Mouse (Mus musculus) brain, adult 2 months (tissue): ENCODE results near the gene Ffar1.

Experiments
- DNase-seq: peaks from one replicate; pipeline ENCODE4 v3.0.0; 2011; ENCODE audit warnings: low read depth, low spot score

The Ffar1 gene

GRCm38 (mm10) chr7:30861464-30861863 lies at the start of gene Ffar1:
Ffar1 (minus strand) TSS chr7:30861564.
- no peak for DNase-seq

- DNase-seq: no peak
These were observed 48.4 kb upstream of the Ffar1 start for GRCm38 (mm10) chr7:30909773-30910172.

- DNase-seq: no peak
These were observed 47.6 kb upstream of the Ffar1 start for GRCm38 (mm10) chr7:30908992-30909431.

- peak; percentile 61 for DNase-seq
These were observed 47.1 kb upstream of the Ffar1 start for GRCm38 (mm10) chr7:30908277-30908991.

GRCm38 (mm10) chr7:30904042-30904441 lies 42.7 kb upstream of the Ffar1 start:
- DNase-seq: peak; percentile 27

GRCm38 (mm10) chr7:30895217-30895616 lies 33.9 kb upstream of the Ffar1 start:
- no peak for DNase-seq

GRCm38 (mm10) chr7:30892515-30892914 lies 31.2 kb upstream of the Ffar1 start:
- no peak for DNase-seq

- no peak for DNase-seq
These were observed 30.4 kb upstream of the Ffar1 start for GRCm38 (mm10) chr7:30891746-30892145.

GRCm38 (mm10) chr7:30890681-30891080 lies 29.3 kb upstream of the Ffar1 start:
- DNase-seq: no peak

- DNase-seq: no peak
These were observed 27.4 kb upstream of the Ffar1 start for GRCm38 (mm10) chr7:30888786-30889185.

GRCm38 (mm10) chr7:30887568-30888188 lies 26.3 kb upstream of the Ffar1 start:
- no peak for DNase-seq

- DNase-seq: no peak
These were observed 25.5 kb upstream of the Ffar1 start for GRCm38 (mm10) chr7:30886852-30887251.

GRCm38 (mm10) chr7:30884047-30884446 lies 22.7 kb upstream of the Ffar1 start:
- DNase-seq: no peak

- DNase-seq: no peak
These were observed 20.0 kb upstream of the Ffar1 start for GRCm38 (mm10) chr7:30881367-30881766.

- DNase-seq: no peak
These were observed 18.8 kb upstream of the Ffar1 start, which contains the start of gene Cd22 for GRCm38 (mm10) chr7:30880176-30880575. Cd22 (minus strand) TSS chr7:30880342.

GRCm38 (mm10) chr7:30878950-30879349 lies 17.6 kb upstream of the Ffar1 start:
- no peak for DNase-seq

- DNase-seq: peak; percentile 82
These were observed 11.7 kb upstream of the Ffar1 start for GRCm38 (mm10) chr7:30873083-30873482.

- no peak for DNase-seq
These were observed 2.0 kb upstream of the Ffar1 start for GRCm38 (mm10) chr7:30863386-30863785.

GRCm38 (mm10) chr7:30859635-30860402 lies 1.5 kb downstream of the Ffar1 start:
- peak; percentile 77 for DNase-seq

GRCm38 (mm10) chr7:30859290-30859634 lies 2.1 kb downstream of the Ffar1 start:
- peak; percentile 85 for DNase-seq

- peak; percentile 4 for DNase-seq
These were observed 3.6 kb downstream of the Ffar1 start for GRCm38 (mm10) chr7:30857746-30858145.

- no peak for DNase-seq
These were observed 5.3 kb downstream of the Ffar1 start, which contains the start of gene Ffar3 for GRCm38 (mm10) chr7:30856078-30856477. Ffar3 (minus strand) TSS chr7:30856178.
